Mouse (Mus musculus): Measurements from ENCODE around the gene Fgl2.

- no peak for TF ChIP-seq CTCF (IDR thresholded peaks at IDR 0.05; ENCODE audit: low read depth, low read length)
- TF ChIP-seq EP300 (IDR thresholded peaks at IDR 0.05; ENCODE audit: insufficient read depth, low read depth, low read length) = no peak
These were observed 19.4 kb downstream of the Fgl2 start for GRCm38 (mm10) chr5:21391616-21392384.

Measured in ES-Bruce4 (cell line).